Mouse (Mus musculus) heart, postnatal 0 days (tissue): Measurements from ENCODE around the gene Cldnd2. TPM values are rescaled to one million over a fixed set of nuclear protein-coding genes. Genes with fewer than 3 reads are reported as not detected.
"Not testable (repeated sequence)": the region's sequence is repeated elsewhere in the genome, so short reads cannot be mapped to it uniquely, and the experiment has no call there.

Experiments
- ATAC-seq: fragments of 200-750 bp; cut with Nextera tagmentation; 2 replicates; pipeline ENCODE4 v1.8.0; 2017; ENCODE audit warnings: low read depth, moderate number of reproducible peaks, moderate library complexity; ENCODE audit not compliant: insufficient read depth
- DNase-seq: peaks from one replicate; pipeline ENCODE4 v3.0.0-alpha.2; 2016; ENCODE audit warnings: low spot score
- H3K27ac ChIP-seq: fragments of 300-500 bp; sonication (generic); 2 replicates; pipeline ENCODE4 v1.5.1; 2014; ENCODE audit warnings: low read depth, mild to moderate bottlenecking
- H3K27me3 ChIP-seq: fragments of 300-500 bp; sonication (generic); 2 replicates; pipeline ENCODE4 v1.6.1; 2014; ENCODE audit warnings: low read length, mixed read lengths; ENCODE audit not compliant: control insufficient read depth, insufficient read depth
- H3K36me3 ChIP-seq: fragments of 300-500 bp; sonication (generic); replicated peaks from 2 replicates; pipeline ENCODE4 v1.6.1; 2014; ENCODE audit warnings: low read length, mixed read lengths; ENCODE audit not compliant: control insufficient read depth, insufficient read depth
- H3K4me1 ChIP-seq: fragments of 300-500 bp; sonication (generic); 2 replicates; pipeline ENCODE4 v1.6.1; 2014; ENCODE audit warnings: antibody characterized with exemption; ENCODE audit not compliant: control insufficient read depth, insufficient read depth
- H3K4me2 ChIP-seq: fragments of 300-500 bp; sonication (generic); 2 replicates; pipeline ENCODE4 v1.6.1; 2014; ENCODE audit warnings: low read depth, mild to moderate bottlenecking, low read length, moderate library complexity
- H3K4me3 ChIP-seq: fragments of 300-500 bp; sonication (generic); 2 replicates; pipeline ENCODE4 v1.5.1; 2014; ENCODE audit warnings: low read depth, low read length
- H3K9ac ChIP-seq: fragments of 300-500 bp; sonication (generic); replicated peaks from 2 replicates; pipeline ENCODE4 v1.6.1; 2014; ENCODE audit warnings: low read depth, low read length, mixed read lengths
- H3K9me3 ChIP-seq: fragments of 300-500 bp; sonication (generic); replicated peaks from 2 replicates; pipeline ENCODE4 v1.6.1; 2016; ENCODE audit warnings: low read length; ENCODE audit not compliant: control insufficient read depth
- CTCF ChIP-seq: IDR thresholded peaks from 2 replicates; pipeline ENCODE4 v1.5.1; 2016; ENCODE audit warnings: antibody characterized with exemption, control low read depth, low read depth
- EP300 ChIP-seq: IDR thresholded peaks from 2 replicates; pipeline ENCODE4 v1.6.1; 2016; ENCODE audit warnings: antibody characterized with exemption, low read depth
- WGBS: fragments of 180-500 bp; shearing (Covaris S2); extraction: QIAGEN DNeasy Blood & Tissue Kit; methylation state at CpG from one replicate; pipeline ENCODE4 v1.1.7; 2014; 5-methylcytosine and 5-hydroxymethylcytosine counted together
- polyA plus RNA-seq: library from polyadenylated mRNA; unstranded; fragments of >200 nt; fragmentation: Nextera tagmentation; extraction: Ambion mirVana; gene quantifications from 2 replicates; pipeline ENCODE4 v1.2.1, GENCODE M21; 2015
- total RNA-seq: library from RNA; depleted of rRNA; stranded (reverse); fragments of >200 nt; gene quantifications from 2 replicates; pipeline ENCODE4 v1.2.3, GENCODE M21; 2014; ENCODE audit warnings: low replicate concordance

Cldnd2 gene
- total and polyA plus RNA-seq, 2 experiments from 2014 or later: not detected

DNA sequence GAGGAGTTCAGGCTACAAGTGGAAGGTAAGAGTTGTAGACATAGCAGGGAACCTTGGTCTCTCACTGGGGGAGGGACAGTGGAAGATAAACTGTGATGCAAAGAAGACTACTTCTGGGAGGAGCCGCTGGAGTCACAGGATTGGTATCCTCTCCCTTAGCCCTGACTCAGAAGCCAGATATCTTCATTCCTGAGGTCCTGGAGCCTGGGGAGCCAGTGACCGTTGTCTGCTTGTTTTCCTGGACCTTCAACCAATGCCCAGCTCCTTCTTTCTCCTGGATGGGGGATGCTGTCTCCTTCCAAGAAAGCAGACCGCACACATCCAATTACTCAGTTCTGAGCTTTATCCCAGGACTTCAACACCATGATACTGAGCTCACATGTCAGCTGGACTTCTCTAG is 31.5 kb upstream of the Cldnd2 start:
- no peaks in the 10 kb centered on the region for H3K9me3 ChIP-seq
- DNase-seq: no peak
- no peaks in the 10 kb centered on the region for H3K36me3 ChIP-seq
- H3K4me2 ChIP-seq: no peak overlapping the region
- H3K4me1 ChIP-seq: no peaks in the 10 kb centered on the region
- no peaks in the 10 kb centered on the region for H3K27me3 ChIP-seq
- TF ChIP-seq EP300 (no peak), CTCF (no peak)
- no peak overlapping the region for H3K4me3 ChIP-seq
- no peak overlapping the region for H3K9ac ChIP-seq
- no peak overlapping the region for H3K27ac ChIP-seq
- ATAC-seq: no peak
- 61% methylated on average over 3 of the region's 3 CpGs for WGBS

DNA sequence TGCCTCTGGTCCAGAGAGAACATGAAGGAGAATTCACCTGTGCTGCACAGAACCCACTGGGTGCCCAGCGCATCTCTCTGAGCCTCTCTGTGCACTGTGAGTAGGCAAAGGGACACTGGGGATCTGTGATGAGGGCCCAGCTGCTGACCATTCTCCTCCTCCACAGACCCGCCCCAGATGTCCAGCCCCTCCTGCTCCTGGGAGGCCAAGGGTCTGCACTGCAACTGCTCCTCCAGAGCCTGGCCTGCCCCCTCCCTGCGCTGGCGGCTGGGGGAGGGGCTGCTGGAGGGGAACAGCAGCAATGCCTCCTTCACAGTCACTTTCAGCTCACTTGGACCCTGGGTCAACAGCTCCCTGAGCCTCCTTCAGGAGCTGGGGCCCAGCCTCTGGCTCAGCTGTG is 28.9 kb upstream of the Cldnd2 start:
- H3K9me3 ChIP-seq, ATAC-seq, H3K4me1 ChIP-seq, H3K4me2 ChIP-seq, DNase-seq, H3K4me3 ChIP-seq, H3K27ac ChIP-seq, H3K36me3 ChIP-seq, H3K9ac ChIP-seq, H3K27me3 ChIP-seq: not testable (repeated sequence)
- 34% methylated on average over 4 of the region's 4 CpGs for WGBS

DNA sequence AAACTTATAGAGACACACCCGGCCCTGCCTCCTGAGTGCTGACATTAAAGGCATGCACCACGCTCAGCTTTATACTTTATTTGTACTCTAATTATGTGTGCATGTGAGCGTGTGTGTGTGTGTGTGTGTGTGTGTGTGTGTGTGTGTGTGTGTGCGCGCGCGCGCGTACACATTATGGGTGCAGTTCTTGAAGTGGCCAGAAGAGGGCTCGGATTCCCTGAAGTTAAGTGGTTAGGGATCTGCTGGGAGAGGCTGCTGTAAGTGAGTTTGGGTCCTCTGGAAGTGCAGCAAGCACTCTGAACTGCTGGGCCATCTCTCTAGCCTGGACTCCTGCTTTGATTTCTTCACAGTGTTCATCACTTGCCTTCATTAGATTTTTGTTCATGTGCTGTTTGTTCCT is 23.3 kb upstream of the Cldnd2 start:
- no peaks in the 10 kb centered on the region for H3K9me3 ChIP-seq
- H3K9ac ChIP-seq: no peak overlapping the region
- 84% methylated on average over 10 of the region's 10 CpGs for WGBS
- no peaks in the 10 kb centered on the region for H3K4me1 ChIP-seq
- H3K27ac ChIP-seq: no peak overlapping the region
- ATAC-seq (no peak), DNase-seq (no peak)
- no peak for TF ChIP-seq EP300
- TF ChIP-seq CTCF: no peak
- no peaks in the 10 kb centered on the region for H3K27me3 ChIP-seq
- H3K4me2 ChIP-seq: no peak overlapping the region
- H3K4me3 ChIP-seq: no peak overlapping the region
- H3K36me3 ChIP-seq: no peaks in the 10 kb centered on the region

DNA sequence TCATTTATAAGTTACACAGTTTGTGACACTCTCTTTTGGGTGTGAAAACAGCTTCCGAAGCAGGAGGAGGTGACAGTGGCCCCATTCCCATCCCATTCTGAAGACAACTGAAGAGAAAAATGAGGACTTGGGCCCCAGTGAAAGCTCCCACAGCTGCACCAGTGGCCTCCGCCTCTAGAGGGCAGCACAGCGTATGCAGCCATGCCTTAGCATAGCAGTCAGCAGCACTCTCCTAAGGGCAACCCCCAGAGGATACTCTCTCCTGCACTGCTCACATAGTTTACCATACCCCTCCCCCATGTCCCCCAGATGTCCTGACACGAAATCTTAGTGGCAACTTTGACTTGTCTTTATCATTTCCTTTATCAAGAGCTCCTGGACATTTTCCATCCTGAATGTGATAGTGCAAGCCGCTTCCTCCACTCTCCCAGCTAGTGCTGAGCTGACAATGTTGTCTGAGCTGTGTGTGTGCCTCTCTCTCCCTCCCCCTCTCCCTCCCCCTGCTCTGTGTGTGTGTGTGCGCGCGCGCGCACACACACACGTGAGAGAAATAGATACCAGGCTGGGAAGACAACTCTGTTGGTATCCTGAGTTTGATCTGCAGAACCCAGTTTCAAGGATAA is 17.5 kb upstream of the Cldnd2 start:
- ATAC-seq: peak; percentile 95
- H3K27ac ChIP-seq: no peak overlapping the region
- TF ChIP-seq EP300 (no peak), CTCF (peak; percentile 96)
- 6% methylated on average over 11 of the region's 11 CpGs for WGBS
- H3K9me3 ChIP-seq: no peaks in the 10 kb centered on the region
- H3K9ac ChIP-seq: no peak overlapping the region
- no peaks in the 10 kb centered on the region for H3K4me1 ChIP-seq
- DNase-seq: peak; percentile 85
- H3K4me2 ChIP-seq: peak overlapping the region; percentile 31; the same call in 1 of the 2 replicates
- no peaks in the 10 kb centered on the region for H3K27me3 ChIP-seq
- H3K36me3 ChIP-seq: no peaks in the 10 kb centered on the region
- H3K4me3 ChIP-seq: no peak overlapping the region

DNA sequence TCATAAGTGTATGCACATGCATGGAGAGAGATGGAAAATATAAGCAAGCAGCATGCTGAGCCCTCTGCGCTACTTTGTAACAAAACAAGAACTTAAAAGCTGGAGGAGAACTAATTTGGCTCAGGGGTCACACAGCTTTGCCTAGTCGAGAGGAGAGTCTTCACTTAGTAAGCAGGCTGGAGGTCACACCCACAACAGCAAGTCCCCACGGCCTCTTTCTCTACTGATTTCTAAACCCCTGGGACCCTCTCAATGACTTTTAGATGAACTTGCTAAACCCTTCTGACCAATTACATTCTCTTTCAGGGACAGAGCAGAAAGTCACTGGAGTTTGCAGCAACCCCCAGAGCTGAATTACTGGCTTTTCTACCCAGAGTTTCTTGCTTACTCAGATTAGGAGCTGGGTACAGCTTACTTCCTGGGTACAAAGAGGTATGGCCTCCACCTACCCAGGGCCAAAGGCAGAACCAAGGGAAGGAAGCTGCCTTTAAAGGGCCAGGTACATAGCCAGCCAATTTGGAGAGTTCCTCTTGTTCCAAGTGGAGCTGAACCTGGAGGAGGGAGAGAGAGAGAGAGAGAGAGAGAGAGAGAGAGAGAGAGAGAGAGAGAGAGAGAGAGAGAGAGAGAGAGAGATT is 16.5 kb upstream of the Cldnd2 start:
- TF ChIP-seq CTCF (no peak), EP300 (no peak)
- 55% methylated on average over 3 of the region's 3 CpGs for WGBS
- Histone ChIP-seq H3K4me3 (no peak overlapping the region), H3K27me3 (no peaks in the 10 kb centered on the region), H3K9ac (no peak overlapping the region), H3K36me3 (no peaks in the 10 kb centered on the region), H3K9me3 (no peaks in the 10 kb centered on the region), H3K4me2 (no peak overlapping the region), H3K4me1 (no peaks in the 10 kb centered on the region), H3K27ac (no peak overlapping the region)
- ATAC-seq (no peak), DNase-seq (no peak)

DNA sequence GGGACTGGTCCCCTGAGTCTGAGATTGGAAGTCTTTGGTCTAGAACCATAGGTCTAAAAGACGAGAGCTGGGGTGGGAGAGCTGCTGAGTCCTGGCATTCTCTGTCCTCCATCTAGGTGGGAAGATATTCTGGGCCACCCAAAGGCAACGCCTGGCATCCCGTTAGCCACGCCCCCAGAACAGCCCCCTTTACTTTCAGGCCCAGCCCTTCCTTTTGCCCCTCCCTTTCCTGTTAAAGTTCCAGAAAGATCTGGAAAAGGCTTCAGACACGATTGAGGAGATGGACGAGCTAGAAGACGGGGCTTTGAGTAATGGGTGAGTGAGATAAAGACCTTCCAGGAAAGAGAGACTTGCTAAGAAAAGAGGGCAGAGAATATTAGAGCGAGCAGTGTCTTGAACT is 13.2 kb upstream of the Cldnd2 start, which contains the start of gene Lim2:
Lim2 (plus strand) TSS at position 265 of the 400 bp plus-strand sequence.
- TF ChIP-seq CTCF: no peak
- no peak for TF ChIP-seq EP300
- Histone ChIP-seq H3K4me2 (no peak within 1 kb of the TSS), H3K36me3 (no peaks in the 10 kb centered on the region), H3K4me3 (no peak within 1 kb of the TSS), H3K9me3 (no peaks in the 10 kb centered on the region), H3K27ac (no peak within 1 kb of the TSS), H3K9ac (no peak within 1 kb of the TSS), H3K27me3 (no peaks in the 10 kb centered on the region), H3K4me1 (no peaks in the 10 kb centered on the region)
- DNase-seq (no peak), ATAC-seq (no peak)
- 68% methylated on average over 8 of the region's 8 CpGs for WGBS
